Mouse (Mus musculus) MN1 (cell line): ENCODE measurements around the gene Gm49661.
A peak's percentile ranks its signal among the peaks of the same experiment; 100 is the strongest.

Experiments
- DNase-seq: peaks from one replicate; pipeline ENCODE4 v3.0.0-alpha.2; 2016; ENCODE audit warnings: low spot score

Gene Gm49661

DNA sequence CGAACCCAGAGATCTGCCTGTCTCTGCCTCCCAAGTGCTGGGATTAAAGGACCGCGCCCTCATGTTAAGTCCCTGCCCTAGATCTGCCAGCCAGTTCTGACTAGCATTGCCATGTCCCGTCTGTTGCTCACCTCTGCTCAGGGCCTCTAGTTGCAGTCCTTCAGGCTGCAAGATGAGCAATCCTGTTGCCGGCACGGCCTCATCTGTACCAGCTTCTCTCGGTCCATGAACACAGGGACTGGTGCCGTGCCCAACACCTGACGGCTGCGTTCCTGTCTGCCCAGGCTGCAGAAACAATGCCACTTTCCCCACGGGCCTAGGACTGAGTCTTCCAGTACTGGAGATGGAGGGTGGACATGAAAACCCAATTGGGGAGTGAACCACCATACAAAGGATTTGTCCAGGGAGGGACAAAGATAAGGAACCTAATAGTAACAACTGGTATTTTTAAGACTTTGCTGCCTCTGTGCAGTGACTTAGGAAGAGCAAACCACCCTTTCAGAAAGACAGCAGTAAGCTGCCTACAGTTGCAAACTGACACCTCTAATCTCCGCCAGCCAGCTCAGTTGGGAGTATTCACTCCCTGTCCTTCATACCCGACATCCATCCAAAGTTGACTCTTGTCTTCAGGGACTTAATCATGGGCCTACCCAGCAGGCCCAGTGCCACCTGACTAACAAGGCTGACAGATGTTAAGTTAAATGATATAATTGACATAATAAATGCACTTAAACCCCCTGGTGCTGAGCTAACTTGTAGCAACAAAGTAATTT is 1.5 kb downstream of the Gm49661 start:
- no peak for DNase-seq

DNA sequence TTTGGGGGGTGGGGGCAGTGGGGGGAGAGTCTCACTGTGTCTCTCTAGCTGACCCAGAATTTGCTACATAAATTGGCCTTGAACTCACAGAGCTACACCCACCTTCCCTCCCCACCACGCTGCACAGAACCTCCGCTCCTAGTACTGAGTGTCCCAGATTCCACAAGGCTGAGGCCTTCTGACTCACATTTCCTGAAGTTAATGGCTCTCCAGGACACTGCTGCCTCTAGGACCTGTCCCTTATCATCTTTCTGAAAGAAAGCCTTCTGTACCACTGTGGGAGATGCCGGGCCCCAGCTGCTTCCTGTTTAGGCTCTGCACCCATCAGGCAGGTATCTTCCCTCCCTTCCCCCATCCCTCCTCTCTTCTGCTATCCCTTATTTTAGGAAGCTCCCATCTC is 2.6 kb downstream of the Gm49661 start:
- peak; percentile 44 for DNase-seq

DNA sequence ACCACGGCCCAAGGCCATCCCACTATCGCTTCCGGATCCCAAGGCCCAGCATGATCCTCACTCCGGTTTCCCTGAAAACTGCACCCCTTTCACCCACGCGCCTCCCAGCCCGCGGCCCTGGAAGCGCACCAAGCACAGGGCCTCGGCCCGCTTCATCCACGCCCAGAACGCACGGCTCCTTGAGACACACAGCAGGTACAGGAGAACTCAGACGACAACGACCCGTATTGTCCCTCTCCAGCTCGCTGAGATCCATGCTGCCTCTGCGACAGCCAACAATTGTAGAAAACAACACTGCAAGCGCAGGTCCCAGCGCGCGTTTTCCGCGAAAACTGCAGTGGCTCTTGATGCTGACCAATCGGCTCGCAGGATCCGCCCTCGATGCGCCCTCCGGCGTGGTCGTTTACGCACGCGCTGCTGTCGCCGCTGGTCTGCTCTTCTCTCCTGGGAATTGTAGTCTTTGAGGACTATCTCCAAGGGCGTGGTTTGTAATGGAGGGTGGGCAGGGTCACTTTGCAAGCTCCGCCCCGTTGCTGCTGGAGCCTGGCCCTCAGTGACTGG is 3.4 kb downstream of the Gm49661 start:
- peak; percentile 99 for DNase-seq

DNA sequence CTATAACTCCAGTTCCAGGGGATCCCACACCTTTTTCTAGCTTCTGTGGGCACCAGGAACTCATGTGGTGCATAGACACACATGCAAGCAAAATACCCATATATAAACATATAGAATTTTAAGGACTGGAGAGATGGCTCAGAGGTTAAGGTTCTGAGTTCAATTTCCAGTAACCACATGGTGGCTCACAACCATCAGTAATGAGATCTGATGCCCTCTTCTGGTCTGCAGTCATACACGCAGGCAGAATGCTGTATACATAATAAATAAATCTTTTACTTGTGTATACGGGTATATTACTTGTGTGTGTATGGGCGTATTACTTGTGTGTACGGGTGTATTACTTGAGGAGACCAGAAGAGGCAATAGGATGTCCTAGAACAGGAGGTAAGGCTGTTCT is 5.3 kb downstream of the Gm49661 start:
- DNase-seq: no peak

DNA sequence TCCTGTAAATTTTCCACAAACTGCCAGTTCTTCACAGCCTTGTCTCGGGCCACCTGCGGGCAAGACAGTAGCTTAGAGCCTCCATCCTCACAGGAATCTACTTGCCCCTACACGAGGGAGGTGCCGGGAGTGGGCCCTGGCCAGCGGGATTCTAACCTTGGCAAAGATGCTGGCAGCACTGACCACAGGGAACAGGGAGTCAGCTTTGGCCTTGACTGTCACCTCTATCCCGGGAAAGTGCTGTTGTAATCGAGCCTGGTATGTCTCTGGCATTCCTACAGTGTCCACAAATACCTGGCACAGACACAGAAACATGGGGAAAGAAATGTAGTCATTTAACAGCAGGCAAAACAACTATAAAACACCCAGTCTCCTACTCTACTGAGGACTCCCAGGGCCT is 9.4 kb downstream of the Gm49661 start:
- DNase-seq: no peak

DNA sequence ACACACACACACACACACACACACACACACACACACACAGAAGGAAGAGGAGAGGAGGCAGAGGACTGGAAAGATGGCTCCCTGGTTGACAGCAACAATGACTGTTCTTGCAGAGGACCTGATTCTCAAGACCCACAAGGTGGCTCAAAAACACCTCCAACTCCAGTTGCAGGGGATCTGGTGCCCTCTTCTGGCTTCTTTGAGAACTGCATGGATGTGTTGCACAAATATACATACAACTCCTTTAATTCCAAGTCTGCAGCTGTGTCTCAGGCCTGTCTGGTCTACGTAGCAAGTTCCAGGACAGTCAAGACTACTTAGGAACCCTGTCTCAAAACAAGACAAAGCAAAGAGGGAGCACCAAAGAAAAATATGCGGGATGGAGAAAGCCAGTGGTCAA is 12.5 kb downstream of the Gm49661 start:
- peak; percentile 92 for DNase-seq

DNA sequence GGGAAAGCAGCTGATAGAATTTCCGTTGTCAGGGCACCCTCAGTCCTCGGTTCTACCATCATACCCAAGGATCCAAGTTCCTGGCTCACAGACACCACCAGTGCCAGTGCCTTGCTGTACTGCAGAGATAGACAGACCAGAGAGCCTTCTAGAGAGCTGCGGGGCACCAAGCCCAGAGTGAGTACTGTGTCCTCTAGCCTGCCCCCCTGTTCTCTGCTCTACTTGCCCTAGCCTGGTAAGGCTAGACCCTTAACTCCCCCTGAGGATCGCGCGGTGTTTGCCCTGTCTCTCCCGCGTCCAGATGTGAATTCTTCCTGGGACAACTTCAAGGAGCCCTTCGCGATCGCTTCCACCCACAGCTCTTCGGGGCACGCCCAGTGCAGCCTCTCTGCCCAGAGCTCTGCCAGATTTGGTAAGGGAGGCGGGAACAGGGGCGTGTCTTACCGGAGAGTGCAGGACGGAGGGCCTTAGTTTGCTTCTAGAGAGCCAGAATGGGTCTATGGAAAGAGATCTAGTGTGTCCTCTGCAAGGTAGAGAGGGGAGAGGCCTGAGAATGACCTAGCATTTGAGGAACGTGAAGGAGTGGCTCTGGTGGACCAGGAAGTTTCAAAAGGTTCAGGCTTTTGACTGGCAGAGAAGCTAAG is 16.5 kb downstream of the Gm49661 start:
- DNase-seq: peak; percentile 78

DNA sequence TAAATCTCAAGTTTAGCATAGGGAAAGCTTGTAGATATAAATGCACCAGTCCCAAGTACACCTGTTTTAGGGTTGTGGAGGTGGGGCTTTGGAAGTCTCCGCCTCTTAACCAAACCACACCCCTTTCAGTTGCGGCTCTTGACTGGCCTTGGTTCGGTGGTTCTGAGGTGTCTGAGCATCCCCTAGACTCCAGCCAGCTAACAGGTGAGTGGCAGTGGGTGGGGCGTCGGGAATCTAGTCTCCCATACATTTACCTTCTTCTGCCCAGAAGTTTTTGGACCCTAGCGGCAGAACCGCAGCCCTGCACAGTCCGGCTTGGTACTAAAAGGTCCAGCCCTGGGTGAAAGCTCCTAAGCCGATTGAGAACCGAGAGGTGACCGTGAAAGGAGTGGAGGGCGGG is 19.5 kb downstream of the Gm49661 start:
- DNase-seq: no peak

DNA sequence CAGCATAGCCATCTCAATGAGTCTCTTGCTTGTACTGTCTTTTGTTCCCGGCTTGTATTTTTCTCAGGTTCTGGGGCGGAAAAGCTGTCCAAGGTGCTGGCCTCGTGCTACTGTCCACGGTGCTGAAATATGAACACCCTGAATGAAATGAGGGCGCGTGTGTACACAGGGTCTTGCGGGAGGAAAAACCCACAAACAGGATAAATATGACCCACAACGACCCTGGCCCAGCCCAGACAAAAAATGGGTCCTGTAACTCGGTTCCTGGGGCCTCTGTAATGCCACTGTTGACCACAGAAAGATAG is 22.0 kb downstream of the Gm49661 start:
- DNase-seq: no peak

DNA sequence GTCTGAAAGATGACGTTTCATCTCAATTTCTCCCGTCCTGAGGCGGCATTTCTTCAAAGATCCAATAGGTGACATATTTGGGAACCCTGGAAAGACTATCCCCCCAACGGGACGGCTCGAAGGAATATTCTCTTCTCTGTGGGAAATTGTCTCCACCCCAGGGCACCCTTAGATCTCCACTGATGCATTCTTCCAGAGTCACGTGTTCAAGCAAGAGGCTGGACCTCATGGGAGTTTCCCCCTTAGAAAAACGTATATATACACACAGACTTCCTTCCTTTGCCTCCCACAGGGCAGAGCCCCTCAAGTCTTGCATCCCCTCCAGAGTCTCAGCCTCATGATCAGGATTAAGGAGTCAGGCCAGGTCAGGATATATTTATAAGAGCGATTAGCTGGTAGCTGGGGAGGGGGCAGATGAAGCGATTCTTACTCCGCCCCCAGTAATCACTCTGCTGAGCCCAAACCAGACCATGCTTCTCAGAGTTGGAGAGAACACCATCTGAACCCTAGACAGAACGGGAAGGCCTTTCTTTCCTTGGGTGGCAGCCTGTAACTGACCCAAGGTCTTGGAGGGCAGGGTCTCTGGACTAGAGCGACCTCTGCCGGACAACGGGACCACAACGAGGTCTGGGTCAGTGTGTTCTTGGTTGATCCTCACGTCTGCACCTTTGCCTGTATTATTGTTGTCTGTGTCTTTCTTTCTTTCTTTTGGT is 22.5 kb downstream of the Gm49661 start, which contains the start of gene Rtbdn:
Gene Rtbdn, plus strand, starts transcription at position 464 of the 713 bp plus-strand sequence.
- DNase-seq: peak; percentile 86

DNA sequence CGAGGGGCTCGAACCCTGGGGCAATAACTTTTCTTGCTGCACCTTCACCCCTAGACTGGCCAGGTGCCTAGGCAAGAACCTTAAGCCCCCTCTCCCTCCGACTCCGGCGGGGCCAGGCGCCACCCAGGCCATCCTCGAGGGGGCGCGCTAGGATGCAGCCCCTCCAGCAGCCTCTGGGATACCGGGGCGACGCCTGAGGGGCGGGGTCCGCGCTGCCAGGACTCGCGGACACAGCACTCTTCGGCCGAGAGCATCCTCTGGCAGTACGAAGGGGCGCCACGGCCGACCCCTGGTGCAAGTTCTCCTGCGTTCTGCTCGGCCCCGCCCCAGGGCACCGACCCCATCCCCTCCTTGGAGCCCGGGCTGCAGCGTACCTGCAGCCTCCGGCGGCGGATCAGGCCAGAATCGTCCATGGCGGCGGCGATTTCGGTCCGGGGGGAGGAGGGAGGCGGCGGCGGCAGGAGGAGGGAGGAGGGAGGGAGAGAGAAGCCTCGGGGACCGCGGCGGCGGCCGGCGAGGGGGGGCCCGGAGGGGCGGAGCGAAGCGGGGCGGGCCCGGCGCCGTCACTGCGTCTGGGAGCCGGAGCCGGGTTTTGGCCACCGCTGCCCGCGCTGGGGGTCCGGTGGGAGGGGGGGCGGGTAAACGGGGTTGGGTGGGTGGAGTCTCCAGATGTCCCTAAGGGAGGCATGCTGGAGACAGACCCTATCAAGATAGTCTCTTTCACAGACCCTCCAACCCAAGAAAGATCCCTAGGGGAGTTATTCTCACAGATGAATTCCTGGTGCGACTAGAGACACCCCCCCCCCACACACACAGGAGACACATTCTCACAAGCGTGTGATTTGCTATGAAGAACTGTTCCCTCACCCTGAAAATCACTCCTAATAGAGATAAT is 23.4 kb downstream of the Gm49661 start:
- DNase-seq: peak; percentile 90

DNA sequence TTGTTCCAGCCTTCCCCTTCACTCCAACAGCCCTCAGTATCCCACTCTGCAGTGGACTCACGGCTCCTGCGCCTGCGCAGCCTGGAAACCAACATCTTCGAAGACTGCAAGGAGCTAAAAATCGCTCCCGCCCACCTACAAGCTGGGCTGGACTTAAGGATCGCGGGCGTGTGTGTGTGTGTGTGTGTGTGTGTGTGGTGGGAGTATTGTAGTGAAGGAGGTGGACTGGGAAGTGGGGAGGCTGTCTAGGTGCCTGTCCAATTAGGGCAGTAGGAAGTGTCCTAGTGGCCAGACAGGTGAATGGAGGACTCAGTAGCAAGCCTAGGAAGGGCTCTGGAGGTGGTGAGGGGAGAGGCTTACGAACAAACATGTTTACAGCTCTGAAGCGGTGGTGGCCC is 24.0 kb downstream of the Gm49661 start:
- peak; percentile 87 for DNase-seq

DNA sequence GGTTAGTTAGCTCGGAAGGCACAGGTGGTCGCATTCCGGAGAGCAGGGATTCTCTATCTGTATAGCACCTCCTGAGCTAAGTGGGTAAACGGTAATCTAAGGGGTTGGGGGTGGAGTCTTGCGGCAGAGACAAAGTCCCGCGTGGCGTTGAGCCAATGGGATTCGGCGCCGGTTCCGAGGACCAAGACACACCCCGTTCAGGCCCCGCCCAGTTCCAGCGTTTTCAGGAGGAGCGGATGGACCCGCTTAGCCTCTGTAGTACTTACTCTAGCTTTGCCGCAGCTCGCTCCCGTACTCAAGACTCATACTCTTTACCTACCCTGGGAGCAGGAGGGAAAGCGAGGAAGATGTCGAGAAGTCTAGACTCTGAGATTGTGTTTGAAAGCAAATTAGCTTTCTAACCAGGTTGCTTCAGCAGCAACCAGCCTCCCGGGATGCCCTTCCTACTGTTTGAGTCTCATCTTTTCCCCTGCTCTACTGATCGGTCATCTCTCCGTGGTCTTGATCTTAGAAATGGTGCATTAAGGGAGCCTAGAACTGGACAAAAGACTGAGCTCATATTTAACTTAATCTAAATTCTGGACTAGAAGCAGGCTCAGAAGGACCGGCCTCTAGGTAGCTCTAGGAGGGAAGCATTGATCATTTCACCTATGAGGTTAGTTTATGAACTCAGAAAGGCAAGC is 24.6 kb downstream of the Gm49661 start:
- DNase-seq: peak; percentile 94

DNA sequence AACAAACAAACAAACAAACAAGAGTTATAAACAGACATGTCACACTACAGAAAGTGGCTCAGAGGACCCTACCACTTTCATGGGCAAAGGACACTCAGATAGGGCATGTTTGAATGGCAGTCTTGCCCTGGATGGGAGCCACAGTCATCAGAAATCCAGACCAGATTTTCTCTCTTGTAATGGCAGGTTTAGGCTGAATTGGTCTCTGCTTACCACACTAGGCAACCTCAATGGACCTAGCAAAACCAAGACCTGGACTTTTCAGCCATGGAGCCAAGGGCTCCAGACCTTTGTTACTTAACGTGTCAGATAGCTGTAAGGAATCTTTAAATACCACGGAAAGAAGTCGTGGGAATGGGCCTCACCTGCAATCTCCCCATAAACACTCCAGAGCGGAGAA is 25.5 kb downstream of the Gm49661 start:
- DNase-seq: peak; percentile 79

DNA sequence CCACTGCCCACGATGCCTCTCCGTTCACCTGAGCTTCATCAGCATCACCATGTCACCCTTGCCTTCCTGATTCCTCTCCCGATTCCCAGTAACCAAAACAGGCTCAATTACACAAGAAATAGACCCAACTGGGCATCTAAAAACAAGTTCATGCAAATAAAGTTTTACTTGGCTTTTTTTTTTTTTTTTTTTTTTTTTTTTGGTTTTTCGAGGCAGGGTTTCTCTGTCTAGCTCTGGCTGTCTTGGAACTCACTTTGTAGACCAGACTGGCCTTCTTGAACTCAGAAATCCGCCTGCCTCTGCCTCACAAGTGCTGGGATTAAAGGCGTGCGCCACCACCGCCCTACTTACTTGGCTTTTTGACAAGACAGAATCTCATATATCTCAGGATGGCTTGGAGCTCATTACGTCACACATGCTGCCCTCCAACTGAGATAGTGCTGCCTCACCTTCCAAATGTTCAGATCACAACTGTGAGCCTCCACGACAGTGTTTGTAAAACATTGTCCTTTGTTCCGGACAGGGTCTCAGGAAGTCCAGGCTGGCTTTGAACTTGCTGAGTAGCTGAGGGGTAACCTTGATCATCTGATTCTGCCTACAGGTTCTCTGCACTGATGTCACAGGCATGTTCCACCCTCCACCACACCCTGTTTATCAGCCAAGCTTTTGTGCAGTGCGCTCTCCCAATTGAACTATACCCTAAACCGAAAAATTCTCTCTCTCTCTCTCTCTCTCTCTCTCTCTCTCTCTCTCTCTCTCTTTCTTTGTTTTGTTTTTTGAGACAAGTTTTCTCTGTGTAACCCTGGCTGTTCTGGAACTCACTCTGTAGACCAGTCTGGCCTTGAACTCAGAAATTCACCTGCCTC is 31.4 kb downstream of the Gm49661 start:
- no peak for DNase-seq

DNA sequence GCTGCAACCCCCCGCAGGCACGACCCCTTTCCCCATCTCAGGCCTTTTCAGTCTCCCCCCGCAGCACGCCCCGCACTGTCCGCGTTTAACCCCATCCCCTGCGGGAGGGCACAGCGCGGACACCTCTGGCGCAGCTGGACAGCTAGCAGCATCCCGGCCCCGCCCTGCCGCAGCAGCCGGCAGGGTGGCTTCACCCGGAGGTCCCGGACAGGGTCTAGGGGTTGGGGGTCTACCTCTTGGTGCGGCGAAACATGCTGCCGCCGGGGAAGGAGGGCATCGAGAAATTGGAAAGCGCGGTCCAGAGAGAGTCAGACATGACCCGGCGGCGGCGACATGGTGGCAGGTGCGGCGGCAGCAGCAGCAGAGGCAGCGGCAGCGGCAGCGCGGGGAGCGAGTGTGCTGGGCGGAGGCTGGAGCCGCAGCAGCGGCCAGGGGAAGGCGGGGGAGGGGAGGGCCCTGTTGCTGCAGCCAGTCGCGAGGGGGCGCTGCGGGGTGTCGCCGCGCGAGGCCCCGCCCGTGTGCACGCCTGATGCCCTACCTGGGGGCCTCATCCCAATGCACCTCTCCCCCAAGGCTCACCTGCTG is 32.2 kb downstream of the Gm49661 start, which contains the start of gene Mast1:
Gene Mast1, minus strand, starts transcription at position 398 of the 585 bp plus-strand sequence.
- DNase-seq: peak; percentile 89

DNA sequence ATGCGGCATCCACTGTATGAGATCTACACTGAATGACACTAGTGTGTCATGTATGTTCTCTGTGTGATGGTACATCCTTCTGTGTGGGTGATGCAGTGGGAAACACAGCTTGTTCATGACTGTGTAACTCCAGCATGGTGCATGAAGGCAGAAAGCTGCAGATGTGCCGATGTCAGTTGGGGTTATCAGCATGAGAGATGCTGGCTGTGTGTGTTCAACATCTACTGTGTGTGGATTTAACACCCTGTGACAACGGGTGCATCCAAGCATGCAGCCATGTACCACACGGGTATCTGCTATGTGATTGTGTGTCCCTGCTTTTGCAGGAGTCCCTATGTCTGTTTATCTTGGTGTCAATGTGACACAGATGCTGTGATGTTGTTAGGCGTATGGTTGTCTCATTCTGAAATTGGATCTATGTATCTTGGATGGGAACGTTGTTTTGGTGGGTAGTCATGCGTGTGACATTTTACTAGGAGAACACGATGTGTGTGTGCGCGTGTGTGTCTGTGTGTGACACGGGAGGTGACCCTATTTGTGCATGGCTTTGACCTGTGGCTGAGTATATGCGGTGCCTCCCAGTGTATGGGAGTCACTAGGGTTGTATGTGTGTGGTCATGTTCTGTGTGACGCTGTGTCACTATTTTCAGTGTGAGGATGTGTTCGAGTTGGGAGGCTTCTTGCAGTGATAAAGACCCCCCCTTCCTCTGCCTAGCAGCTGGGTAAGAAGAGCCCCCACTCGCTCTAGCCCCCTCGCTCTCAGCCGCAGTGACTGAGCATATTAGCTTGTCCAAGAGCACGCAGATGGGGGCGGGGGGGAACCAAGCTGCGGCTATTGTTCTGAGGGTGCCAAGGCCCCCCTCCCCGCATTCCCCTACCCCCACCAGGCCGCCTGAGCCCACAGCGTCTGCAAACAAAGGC is 32.9 kb downstream of the Gm49661 start:
- no peak for DNase-seq

DNA sequence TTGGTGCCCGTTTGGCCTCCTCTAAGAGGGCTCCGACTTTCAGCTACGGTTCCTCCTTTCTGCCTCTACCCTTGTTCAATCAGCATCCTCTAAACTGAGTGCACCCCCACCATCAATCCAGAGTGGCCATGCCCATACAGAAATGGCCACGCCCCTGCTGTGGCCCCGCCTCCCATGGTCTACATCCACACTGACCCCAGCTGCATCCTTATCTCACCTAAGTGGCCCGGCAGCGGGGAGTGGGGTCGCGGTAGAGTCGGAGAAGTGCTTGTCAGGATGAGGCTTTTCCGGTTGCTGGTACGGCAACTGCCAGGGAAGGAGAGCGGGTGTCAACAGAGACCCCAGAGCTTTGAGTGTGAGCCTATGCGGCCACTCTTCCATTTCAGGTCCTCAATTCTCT is 33.7 kb downstream of the Gm49661 start:
- no peak for DNase-seq

DNA sequence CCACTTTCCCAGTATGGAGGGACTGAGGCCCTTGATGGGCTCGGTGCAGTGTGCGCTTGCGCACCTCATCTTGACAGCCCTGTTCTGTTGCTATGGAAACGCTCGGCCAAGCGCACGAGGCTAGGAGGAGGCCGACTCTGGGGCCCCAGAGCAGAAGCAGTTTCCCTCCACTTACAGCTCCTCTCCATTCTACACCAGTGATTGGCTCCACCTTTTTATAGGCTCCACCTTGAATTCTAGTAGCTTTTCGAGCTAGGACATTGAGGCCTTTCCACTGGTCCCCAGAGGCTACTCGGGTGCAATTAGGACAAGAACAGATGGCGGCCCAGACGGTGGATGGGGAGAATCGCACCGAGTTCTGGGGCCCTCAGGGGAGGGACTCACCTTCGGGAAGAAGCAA is 34.4 kb downstream of the Gm49661 start:
- no peak for DNase-seq
